Mouse (Mus musculus) ovary, postnatal 10 days (tissue): ENCODE measurements around the gene Pla2g3.

ENCODE experiments used
- DNase-seq: peaks from one replicate; pipeline ENCODE4 v3.0.0; 2022; ENCODE audit warnings: low spot score

Gene Pla2g3

GRCm38 (mm10) chr11:3520919-3521318 lies 32.8 kb downstream of the Pla2g3 start:
- no peak for DNase-seq

DNA sequence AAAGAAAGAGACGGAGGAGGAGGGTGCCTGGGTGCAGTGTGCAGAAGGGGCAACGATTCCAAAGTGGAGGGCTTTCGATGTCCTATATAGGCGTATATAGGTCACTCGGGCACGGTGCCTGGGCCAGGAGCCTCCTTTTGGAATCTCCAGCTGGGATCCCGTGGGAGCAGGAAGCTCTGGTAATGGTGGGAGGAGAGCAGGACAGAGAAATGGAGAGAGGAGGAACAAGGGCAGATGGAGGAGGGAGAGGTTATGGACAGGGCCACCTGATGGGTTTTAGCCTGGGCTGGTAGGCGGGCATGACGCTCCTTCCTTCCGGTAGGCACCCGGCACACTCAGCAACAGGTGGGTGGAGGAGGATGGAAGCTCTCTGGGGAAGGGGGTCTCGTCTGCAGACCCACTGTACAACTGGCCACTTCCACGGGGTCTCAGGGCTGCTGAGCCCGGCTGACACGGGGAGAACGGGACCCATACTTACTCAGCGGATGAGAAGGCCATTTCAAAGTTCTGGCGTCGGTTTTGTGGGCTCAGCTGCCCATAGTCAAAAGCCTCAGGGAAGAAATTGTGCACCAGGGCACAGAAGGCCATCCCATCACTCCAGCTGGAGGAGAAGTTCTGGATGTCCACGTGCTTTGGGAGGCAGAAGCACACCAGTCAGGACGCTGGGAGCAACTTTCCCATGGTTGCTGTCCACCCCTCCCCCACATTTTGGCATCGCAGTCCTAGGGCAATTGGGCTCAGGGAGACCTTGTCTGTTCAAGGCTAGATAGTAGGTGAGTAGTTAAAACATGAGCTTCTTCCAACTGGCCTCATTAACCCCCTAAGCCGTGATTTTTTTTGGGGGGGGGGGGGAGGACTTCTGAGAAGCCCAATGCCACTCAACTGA lies 33.5 kb downstream of the Pla2g3 start:
- no peak for DNase-seq

- DNase-seq, result no peak
Measured at GRCm38 (mm10) chr11:3522285-3523000, 34.4 kb downstream of the Pla2g3 start.

- no peak for DNase-seq
Measured at GRCm38 (mm10) chr11:3523840-3524582, 35.9 kb downstream of the Pla2g3 start.

- no peak for DNase-seq
Measured at GRCm38 (mm10) chr11:3525560-3525959, 37.5 kb downstream of the Pla2g3 start.

GRCm38 (mm10) chr11:3526207-3526606 lies 38.1 kb downstream of the Pla2g3 start:
- no peak for DNase-seq

- DNase-seq, result no peak
Measured at GRCm38 (mm10) chr11:3526979-3527738, 39.1 kb downstream of the Pla2g3 start.

DNA sequence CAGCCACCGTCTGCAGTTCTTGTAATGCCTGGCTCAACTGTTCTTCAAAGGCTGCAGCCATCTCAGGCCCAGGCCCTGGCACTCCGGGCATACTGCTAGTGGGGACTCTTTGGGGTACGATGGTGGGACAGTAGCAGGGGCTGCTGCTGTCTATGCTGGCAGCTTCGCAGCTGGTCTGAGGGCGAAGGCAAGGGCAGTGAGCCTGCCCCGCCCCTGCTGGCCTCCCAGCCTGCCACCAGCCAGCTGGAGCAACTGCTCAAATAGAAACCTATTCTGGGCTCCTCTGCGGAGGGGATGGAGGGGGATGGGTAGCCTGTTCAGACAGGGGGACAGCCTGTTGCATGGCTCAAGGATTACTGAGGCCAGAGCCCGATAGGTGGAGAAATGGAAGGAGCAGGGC lies 39.7 kb downstream of the Pla2g3 start:
- DNase-seq, result no peak

- DNase-seq, result no peak
Measured at GRCm38 (mm10) chr11:3528208-3528607, 40.1 kb downstream of the Pla2g3 start.

- DNase-seq, result no peak
Measured at GRCm38 (mm10) chr11:3529476-3530252, 41.6 kb downstream of the Pla2g3 start.

GRCm38 (mm10) chr11:3530731-3531130 lies 42.6 kb downstream of the Pla2g3 start:
- DNase-seq, result no peak

- no peak for DNase-seq
Measured at GRCm38 (mm10) chr11:3531634-3532033, 43.5 kb downstream of the Pla2g3 start.

- DNase-seq, result no peak
Measured at GRCm38 (mm10) chr11:3532101-3532931, 44.2 kb downstream of the Pla2g3 start.

DNA sequence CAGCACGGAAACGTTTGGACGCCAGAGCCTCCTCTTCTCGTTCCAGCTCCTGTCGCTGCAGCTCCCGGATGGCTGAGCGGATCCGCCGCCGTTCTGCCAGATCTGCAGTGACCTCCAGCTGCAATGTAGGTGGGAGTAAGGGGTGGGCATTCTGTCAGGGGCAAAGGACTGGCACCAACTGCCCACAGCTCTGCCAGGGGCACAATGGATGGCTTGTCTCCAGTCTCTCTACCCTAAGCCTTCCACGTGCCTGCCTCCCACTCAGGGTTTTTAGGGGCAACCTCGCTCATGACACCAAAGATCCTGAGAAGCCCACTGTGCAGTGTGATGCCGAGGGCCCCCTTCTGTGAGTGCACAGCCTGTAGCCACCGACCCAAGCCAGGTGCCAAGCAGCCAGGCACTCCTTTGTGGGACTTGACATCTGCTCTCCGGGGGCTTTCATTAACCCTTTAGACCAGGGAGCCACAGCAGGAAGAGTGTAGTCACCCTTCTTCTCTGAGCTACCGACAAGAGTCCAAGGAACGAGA lies 45.4 kb downstream of the Pla2g3 start:
- DNase-seq, result no peak

DNA sequence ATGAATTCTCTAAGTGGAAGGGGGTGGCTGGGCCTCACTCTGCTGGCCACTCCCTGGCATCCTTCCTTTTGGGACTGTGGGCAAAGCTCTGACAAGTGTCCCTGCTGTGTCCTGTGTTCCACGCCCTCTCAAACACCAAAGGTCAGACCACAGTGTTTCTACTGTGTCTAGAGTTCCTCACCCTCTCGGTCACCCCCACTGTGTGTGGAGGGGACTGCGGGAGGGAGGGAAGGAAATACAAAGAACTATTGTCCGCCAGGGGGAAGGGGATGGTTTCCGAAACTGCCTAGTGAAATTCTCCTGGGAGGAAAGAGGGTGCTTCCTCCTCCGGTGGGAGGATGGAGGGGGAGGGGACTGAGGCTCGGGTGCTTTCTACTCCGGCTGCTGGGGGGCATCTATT lies 46.9 kb downstream of the Pla2g3 start:
- no peak for DNase-seq

DNA sequence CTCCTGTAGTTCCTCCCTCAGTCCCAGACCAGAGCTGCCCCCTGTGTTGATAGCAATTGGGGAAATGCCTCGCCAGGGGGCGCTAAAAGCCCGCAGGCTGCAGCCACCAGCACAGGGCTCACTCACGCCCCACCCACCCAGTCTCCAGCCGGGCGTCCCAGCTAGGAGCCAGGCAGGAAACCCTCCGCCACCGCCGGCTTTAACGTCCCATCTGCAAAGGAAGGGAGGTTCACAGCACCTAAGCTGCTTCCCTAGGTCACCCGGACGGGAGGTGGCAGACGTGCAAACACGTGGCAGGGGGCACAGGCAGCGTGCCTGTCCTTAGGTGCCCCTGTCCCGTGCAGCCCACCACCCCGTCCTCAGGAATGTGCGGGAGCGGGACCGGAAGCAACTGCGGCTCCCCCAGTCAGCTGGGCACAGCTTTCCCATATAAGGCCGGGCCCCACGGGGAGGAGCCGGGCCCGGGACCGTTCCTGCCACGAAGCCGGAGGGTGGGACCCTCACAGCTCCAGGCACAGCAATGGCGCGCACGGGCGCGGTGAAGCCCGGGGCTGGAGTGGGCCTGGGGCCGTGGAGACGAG lies 47.4 kb downstream of the Pla2g3 start:
- DNase-seq, result peak; percentile 97

DNA sequence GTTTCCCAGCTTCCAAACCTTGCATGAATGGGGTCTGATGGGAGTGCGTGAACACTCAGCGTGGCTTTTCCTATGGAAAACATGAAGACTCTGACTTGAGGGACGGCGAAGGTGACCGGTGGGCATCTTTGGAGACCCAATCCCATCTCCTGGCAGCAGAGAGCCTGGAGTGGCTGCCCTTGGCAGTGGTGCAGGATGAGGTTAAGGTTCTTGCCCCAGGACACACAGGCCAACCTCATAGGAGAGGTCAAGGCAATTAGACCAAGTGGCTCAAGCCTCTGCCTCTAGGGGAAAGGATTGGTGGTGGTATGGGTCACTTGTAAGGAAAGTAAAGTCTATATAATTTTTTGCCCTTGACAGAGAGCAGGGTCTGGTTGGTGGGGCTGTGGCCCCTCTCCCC lies 48.0 kb downstream of the Pla2g3 start:
- no peak for DNase-seq

GRCm38 (mm10) chr11:3536745-3537333 lies 48.8 kb downstream of the Pla2g3 start:
- DNase-seq, result no peak

- DNase-seq, result no peak
Measured at GRCm38 (mm10) chr11:3537711-3538110, 49.6 kb downstream of the Pla2g3 start.
